Mouse (Mus musculus) liver, adult 2 months (tissue): ENCODE measurements around the gene Ttc9c.

ENCODE experiments used
- CTCF ChIP-seq: fragments of 200-500 bp; IDR thresholded peaks from 2 replicates; pipeline ENCODE4 v1.5.1; 2011; ENCODE audit warnings: low read depth, low read length, control low read depth
- POLR2A ChIP-seq: fragments of 200-500 bp; IDR thresholded peaks from 2 replicates; pipeline ENCODE4 v1.6.1; 2011; ENCODE audit warnings: low read length, control low read depth; ENCODE audit not compliant: insufficient read depth; ENCODE audit errors: extremely low read depth

- TF ChIP-seq CTCF (no peak), POLR2A (no peak)
Observed at GRCm38 (mm10) chr19:8773409-8773808, 45.7 kb downstream of the Ttc9c start.
